Mouse (Mus musculus) mouse embryonic stem cell (cell line): ENCODE measurements around the gene Ptcd1.

ENCODE experiments used
- in situ Hi-C, 2 experiments: fragments of 300-500 bp; cut with MboI; formaldehyde crosslinking; loops; 1 replicate in 1 of 2; 3 replicates in 1 of 2; pipeline ENCODE4 v1.14.3; 2019 to 2020; ENCODE audit warnings: low sequenced_read_pairs in 2 of 2, low pct_unique_long_range_greater_than_20kb in 1 of 2, mixed read lengths in 1 of 2; ENCODE audit not compliant: unreplicated experiment in 1 of 2

The Ptcd1 gene

DNA sequence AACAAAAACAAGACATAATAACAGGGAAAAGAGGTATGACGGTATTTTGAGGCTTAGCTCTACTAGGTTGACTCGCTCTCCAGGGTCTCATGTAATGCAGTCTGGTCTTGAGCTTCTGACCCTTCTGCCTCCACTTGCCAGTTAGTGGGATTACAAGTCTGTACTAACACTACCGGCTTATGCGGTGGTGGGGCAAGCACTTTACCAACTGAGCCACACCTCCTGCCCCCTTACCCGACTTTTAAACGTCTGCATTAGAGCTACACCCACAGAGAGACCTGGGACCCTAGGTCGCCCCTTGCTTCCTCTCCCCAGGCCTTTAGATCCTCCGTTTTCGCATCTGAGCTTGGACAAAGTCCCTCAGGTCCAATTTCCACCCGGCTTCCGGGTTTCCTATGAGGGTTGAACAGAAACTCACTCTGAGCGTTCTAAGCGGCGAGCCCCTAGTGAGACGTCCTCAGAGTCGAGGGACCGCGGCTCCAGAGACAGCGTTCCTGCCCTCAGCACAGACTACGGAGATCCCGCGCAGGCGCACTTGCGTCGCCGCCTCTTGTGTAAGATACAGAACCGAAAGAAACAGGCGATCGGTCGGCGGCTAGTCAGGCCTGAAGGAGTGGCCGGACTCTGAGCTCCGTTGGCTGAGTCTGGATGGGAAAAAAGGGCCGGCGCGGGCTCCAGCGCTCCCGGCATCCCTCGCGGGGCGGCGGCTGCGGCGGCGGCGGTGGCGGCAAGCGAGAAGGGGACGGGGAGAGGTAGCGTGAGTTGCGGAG, at the start of gene Ptcd1, which contains the start of gene Cpsf4:
Ptcd1 (minus strand) TSS at position 573 of the 770 bp plus-strand sequence.
Cpsf4 (plus strand) TSS at position 678 of the 770 bp plus-strand sequence.
- in situ Hi-C loops = no loop called here

DNA sequence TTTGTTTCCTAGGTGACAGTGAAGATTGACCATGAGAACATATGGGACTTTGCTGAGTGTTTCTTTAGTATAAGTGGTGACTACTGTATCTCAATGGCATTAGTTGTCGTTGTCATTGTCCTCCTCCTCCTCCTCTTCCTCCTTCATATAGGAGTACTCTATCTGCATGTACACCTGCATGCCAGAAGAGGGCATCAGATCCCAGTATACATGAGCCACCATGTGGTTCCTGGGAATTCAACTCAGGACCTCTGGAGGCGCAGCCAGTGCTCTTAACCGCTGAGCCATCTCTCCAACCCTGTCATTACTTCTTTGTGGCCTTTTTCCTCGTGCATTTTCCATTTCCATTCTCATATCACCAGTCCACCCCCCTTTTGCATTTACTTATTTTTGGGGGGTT, 47.8 kb upstream of the Ptcd1 start:
- in situ Hi-C loops = loop anchor here in 1 of 2 experiments (10.0 to 25.0 kb wide), 2 partner anchors 150 to 998 kb away; partner anchors contain the start of gene Rnf6

DNA sequence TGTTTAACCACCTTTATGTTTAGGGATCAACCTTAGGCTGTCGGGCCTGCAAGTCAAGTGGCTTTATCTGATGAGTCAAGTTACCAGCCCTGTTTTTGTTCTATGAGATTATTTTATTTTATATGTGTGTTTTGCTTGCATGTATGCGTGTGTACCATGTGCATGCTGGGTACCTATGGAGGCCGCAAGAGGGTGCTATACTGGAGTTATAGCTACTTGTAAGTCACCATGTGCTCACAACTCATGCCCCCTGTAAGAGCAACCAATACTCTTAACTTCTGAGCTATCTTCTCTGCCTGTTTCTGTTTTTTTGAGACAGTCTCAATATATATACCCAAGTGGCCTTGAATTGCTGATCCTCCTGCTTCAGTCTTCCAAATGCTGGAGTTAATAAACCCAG, 46.6 kb upstream of the Ptcd1 start:
- in situ Hi-C loops = loop anchor here in 1 of 2 experiments (10.0 to 25.0 kb wide), 2 partner anchors 151 to 999 kb away; partner anchors contain the start of gene Rnf6

DNA sequence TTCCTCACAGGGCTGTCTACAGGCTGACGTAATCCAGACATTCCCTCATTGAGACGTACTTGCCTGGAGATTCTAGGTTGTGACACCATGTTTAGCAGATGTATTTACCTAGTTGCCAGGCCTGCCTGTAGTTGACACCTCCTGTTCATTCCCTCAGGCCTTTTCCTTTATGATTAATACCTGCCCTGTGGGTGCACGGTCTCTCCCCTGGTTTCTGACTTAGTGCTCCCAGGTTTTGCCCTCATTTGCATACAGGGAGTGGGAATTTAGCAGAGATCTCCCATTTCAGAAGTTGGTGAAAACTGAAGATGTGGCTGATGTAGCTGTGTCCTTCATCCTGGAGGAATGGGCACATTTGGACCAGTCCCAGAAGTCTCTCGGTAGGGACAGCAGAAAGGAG, 45.3 kb upstream of the Ptcd1 start:
- in situ Hi-C loops = loop anchor here in 1 of 2 experiments (10.0 to 25.0 kb wide), 2 partner anchors 153 to 1000 kb away; partner anchors contain the start of gene Rnf6

DNA sequence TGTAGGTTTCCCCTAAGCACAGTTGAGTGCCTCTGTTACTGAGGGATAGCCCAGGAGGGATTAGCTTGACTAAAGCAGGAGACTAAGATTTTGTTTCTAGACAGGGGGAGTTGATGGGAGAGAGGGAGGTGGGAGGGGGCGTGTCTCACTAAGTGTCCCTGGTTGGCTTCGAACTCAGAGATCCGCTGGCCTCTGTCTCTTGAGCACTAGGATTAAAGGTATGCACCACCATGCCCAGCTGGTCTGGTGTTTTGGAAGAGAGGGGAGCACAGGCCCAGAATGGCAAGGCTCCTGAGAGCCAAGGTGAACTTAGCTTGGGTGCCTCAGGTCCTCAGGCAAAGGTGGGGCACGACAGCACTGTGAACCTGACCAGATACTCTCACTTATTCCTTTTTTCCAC, 44.4 kb upstream of the Ptcd1 start:
- in situ Hi-C loops = loop anchor here in 1 of 2 experiments (10.0 to 25.0 kb wide), 2 partner anchors 153 to 1001 kb away; partner anchors contain the start of gene Rnf6

GRCm38 (mm10) chr5:145208391-145208790, 41.5 kb upstream of the Ptcd1 start:
- in situ Hi-C loops = loop anchor here in 1 of 2 experiments (25.0 kb wide), 1 partner anchor 1004 kb away; the partner anchor contains the start of gene Rnf6

DNA sequence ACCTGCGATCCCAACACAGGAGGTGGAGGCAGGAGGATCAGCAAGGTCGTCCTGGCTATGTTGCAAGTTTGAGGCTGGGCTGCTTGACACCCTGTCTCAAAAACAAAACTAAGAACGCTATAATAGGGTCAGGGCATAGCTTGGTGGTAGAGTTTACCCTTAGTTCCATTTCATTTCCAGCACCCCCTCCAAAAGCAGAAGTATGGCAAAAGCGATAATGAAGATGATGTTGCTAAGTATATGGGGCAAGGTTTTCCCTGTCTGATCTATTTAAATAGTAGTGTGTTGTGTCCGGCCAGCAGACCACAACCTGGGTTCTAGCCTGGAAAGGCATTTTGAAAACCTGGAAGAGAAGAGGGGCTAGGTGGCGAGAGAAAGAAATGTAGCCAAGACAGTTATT, 41.0 kb upstream of the Ptcd1 start:
- in situ Hi-C loops = loop anchor here in 1 of 2 experiments (25.0 kb wide), 1 partner anchor 1004 kb away; the partner anchor contains the start of gene Rnf6

DNA sequence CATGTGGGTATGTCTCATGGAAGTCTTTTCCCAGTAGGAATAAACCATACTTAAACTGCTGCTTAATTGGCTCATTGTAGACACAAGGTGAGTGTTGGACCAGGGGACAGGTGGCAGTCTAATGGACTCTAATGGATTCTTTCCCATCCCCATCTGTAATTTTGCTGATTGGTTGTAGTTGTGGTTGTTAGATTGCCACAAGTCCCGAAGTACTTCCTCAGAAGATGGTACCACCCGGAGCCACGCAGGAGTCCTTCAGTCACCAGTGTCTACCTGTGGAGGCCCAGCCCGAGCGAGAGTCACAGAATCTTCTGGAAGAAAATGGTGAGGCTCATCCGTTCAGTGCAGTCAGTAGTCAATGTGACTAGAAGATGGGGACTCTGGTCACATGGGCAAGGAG, 40.5 kb upstream of the Ptcd1 start:
- in situ Hi-C loops = loop anchor here in 1 of 2 experiments (25.0 kb wide), 1 partner anchor 1005 kb away; the partner anchor contains the start of gene Rnf6

- in situ Hi-C loops = loop anchor here in 1 of 2 experiments (25.0 kb wide), 1 partner anchor 1007 kb away; the partner anchor contains the start of gene Rnf6
Observed at GRCm38 (mm10) chr5:145205041-145205440, 38.1 kb upstream of the Ptcd1 start.

DNA sequence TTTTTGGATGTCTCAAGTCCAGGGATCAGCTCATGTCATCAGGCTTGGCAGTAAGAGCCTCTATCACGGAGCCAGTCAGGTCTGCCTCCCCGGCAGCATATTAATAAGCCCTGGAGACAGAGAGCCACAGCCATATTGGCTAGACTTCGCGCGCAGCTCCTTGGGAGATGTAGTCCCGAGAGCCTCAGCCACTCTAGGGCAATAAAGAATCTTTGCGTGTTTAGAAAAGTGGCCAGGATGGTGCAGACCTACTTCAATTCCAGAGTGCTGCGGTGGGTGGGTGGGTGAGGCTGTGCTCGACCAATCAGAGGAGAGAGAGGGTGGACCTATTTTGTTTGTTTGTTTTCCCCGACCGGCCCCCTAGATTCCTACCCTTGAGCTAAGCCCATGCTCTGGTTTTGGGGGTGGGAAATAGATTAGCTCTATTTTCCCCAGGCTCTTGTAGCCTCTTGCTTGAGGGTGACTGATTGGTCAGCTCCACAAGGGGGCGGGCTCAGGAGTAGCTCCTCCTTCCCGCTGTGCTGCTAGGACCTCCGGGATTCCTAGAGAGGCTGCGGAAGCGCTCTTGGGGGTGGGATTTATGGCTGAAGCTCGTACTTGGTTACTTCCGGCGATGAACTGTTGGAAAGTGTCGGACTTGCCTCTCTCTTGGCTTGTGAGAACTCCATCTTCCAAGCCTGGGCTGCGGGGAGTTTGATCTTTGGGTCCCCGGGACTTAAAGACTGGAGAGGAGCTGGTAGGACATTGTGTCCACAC, 37.2 kb upstream of the Ptcd1 start, which contains the start of gene Zkscan5:
Zkscan5 (plus strand) TSS at position 627 of the 756 bp plus-strand sequence.
- in situ Hi-C loops = loop anchor here in 1 of 2 experiments (25.0 kb wide), 1 partner anchor 1008 kb away; the partner anchor contains the start of gene Rnf6

GRCm38 (mm10) chr5:145202446-145202845, 35.5 kb upstream of the Ptcd1 start:
- in situ Hi-C loops = loop anchor here in 1 of 2 experiments (25.0 kb wide), 1 partner anchor 1010 kb away; the partner anchor contains the start of gene Rnf6

DNA sequence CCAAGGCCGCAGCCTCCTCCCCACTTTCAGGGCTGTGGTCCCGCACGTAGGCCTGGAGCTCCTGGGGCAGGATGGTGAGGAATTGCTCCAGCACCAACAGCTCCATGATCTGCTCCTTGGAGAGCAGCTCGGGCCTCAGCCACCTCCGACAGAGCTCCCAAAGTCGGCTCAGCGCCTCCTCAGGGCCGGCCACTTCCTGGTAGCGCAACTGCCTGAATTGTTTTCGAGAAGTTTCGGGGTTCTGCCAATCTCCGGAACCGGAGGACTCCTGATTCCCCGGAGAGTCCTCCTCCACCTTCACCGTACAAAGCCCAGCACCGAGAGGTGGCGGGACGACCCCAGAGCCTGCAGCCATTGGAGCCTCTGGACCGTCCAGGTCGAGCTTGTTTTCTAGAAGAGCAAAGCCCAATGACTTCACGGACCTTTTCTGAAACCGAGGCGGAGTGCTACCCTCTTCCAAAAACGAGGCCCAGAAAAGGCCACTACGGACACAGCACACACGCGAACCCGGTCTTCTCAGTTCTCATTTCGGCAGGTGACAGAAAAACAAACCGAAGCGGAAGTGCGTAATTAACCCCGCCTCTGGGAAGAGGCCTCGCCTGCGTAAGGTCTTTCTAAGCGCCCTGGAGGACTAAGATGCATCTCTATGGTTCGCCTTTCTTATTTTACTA, 34.5 kb upstream of the Ptcd1 start, which contains the start of gene Zkscan14:
Zkscan14 (minus strand) TSS at position 548 of the 671 bp plus-strand sequence.
- in situ Hi-C loops = loop anchor here in 1 of 2 experiments (25.0 kb wide), 1 partner anchor 1011 kb away; the partner anchor contains the start of gene Rnf6

DNA sequence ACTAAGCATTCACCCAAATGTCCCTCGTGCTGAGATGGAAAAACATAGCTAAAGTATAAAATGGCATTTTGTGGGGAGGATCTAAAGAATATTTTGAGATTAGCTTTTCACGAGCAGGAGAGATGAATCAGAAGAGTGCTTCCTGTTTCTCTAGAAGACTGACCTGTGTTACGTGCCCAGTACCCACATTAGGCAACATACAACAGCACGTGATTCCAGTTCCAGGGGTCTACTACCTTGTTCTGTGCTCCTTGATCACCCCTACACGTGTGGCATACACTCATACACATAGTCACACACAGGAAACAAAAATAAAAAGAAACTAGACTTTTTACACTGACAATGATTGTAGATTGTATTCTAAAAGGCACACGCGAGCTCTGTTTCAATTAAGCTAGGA, 33.5 kb upstream of the Ptcd1 start:
- in situ Hi-C loops = loop anchor here in 1 of 2 experiments (25.0 kb wide), 1 partner anchor 1012 kb away; the partner anchor contains the start of gene Rnf6

DNA sequence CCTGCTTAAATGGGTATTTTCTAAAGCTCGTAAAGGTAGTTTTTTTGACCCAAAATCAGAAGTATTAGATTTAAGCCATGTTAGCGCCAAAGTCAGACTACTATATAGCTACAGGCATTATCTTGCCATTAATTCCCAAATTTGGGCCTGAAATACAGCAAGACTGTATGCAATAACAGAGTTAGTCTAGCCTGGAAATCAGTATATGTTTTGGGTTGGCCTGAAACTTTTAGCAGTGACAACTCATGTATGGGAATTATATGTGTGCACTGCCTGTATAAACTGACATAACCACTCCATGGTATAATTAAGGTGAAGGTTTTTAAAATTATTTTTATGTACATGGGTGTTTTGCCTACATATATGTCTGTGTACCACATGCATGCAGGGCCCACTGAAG, 25.1 kb upstream of the Ptcd1 start, which contains the start of gene Atp5j2:
Atp5j2 (minus strand) TSS at position 101 of the 400 bp plus-strand sequence.
- in situ Hi-C loops = no loop called here

DNA sequence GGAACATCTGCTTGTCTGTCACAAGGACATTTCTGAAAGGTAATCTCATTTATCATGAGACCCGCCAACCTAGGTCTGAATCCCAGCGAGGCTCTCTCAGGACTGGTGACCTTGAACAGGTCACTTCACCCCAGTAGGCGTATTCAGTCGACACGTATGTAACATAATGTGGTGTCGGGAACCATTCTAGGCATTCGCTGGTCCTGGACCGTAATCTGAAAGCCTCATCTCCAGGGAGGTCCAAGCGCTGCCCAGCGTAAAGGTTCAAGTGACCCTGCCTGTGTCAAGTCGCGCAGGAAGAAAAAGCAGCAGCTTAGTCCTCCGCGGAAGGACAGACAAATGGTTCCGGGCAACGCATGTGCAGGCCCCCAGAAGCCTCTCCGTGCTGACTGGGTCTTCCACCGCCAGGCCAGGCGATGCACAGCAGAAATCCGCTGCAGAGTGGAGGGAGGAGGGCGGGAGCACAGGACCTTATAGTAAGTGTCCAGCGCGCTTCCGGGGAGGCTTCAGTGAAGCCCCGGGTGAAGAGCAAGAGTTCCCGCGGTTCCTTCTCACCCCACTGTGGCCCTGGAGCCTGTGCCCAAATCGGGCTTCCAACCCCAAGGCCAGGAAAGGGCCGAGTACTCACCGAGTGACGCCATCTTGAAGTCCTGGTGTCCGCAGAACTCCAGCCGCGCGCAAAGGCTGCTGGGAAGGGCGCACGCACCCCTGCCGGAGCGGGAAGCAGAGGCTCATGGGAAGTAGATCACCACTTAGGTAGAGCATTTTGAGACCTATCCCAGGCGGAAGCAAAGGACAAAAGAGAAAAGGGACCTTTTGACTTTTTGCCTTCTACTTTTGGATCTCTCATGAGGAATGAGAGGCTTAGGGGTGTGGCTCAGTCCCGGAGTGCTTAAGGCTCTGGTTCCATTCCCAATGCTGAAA, 24.2 kb upstream of the Ptcd1 start:
- in situ Hi-C loops = no loop called here

GRCm38 (mm10) chr5:145190373-145190772, 23.5 kb upstream of the Ptcd1 start:
- in situ Hi-C loops = no loop called here

DNA sequence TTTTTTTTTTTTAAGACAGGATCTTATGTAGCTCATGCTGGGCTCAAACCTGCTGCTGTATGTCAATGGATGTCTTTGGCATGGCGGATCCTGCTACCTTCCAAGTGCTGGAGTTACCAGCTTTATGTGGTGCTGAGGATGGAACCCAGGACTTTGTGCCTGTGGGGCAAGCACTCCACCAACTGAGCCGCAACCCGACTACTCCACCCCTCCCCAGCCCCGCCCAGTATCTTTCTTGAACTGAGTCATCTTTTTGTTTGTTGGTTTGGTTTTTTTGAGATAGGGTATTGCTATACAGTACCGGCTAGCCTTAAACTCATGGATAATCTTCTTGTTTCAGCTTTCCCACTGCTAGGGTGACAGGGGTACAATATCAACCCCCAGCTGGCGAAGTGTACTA, 22.5 kb upstream of the Ptcd1 start:
- in situ Hi-C loops = no loop called here
